Mouse (Mus musculus) liver, postnatal 0 days (tissue): ENCODE results near the gene Ttc28.

Source experiments
- CTCF ChIP-seq: sonication (generic); IDR thresholded peaks from 2 replicates; pipeline ENCODE4 v1.5.1; 2016; ENCODE audit warnings: antibody characterized with exemption, low read depth
- EP300 ChIP-seq: IDR thresholded peaks from 2 replicates; pipeline ENCODE4 v1.6.1; 2016; ENCODE audit warnings: antibody characterized with exemption, low read depth, mild to moderate bottlenecking

GRCm38 (mm10) chr5:111133754-111134153 lies 254.2 kb downstream of the Ttc28 start:
- TF ChIP-seq CTCF (no peak), EP300 (no peak)
